Mouse (Mus musculus) bone marrow, adult 2 months (tissue): Measurements from ENCODE around the gene Wipi1.
A peak's percentile ranks its signal among the peaks of the same experiment; 100 is the strongest.

ENCODE experiments used
- CTCF ChIP-seq: fragments of 200-500 bp; IDR thresholded peaks from 2 replicates; pipeline ENCODE4 v1.5.1; 2011; ENCODE audit warnings: low read length, control low read depth; ENCODE audit not compliant: control insufficient read depth, insufficient read depth
- POLR2A ChIP-seq: fragments of 200-500 bp; IDR thresholded peaks from 2 replicates; pipeline ENCODE4 v1.6.1; 2011; ENCODE audit warnings: low read depth, mild to moderate bottlenecking, control low read depth, low read length, borderline replicate concordance; ENCODE audit not compliant: control insufficient read depth

DNA sequence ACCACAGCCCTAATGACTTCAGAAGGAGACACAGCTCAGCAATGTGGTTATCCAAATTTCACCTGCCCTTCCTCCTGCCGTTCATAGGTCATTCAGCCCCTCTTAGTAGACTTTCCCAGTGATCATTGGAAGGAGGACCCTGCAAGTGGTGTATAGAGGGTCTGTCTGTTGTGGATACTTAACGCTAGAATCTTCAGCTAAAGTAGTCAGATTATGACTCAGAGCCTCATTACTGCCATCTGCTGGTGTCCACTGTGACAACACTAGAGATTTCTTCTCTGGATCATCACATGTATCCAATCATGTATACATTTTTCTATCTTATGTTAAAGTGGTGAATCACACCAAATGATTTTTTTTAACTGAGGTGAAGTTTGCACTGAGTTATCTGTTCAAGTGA lies 9.4 kb upstream of the Wipi1 start:
- TF ChIP-seq CTCF (peak; percentile 34; the same call in 1 of the 2 replicates), POLR2A (no peak)
